Mouse (Mus musculus): Measurements from ENCODE around the gene Zfp786. TPM values are rescaled to one million over a fixed set of nuclear protein-coding genes. Genes with fewer than 3 reads are reported as not detected.
"Not testable (repeated sequence)": the region's sequence is repeated elsewhere in the genome, so short reads cannot be mapped to it uniquely, and the experiment has no call there.

The Zfp786 gene
- 6.9 and 8.5 TPM in 2 replicates for polyA plus RNA-seq (2016; fragmentation: Nextera tagmentation; extraction: Ambion mirVana)

- DNase-seq (ENCODE audit: low spot score) = peak; percentile 92
- peak within 1 kb of the TSS; percentile 80 for H3K4me3 ChIP-seq
- peak within 1 kb of the TSS; percentile 95 for H3K27ac ChIP-seq (replicated peaks)
- H3K27me3 ChIP-seq (ENCODE audit: low read depth, poor library complexity, severe bottlenecking) = no peaks in the 10 kb centered on the region
- H3K4me1 ChIP-seq = peaks cover 17% of the 10 kb centered on the region
- WGBS = 2% methylated on average over 64 of the region's 64 CpGs
- no peaks in the 10 kb centered on the region for H3K9me3 ChIP-seq (replicated peaks)
- H3K36me3 ChIP-seq = peaks cover 8% of the 10 kb centered on the region; the same call in 1 of the 2 replicates
These were observed at the start of gene Zfp786 for GRCm38 (mm10) chr6:47830104-47831078. Zfp786 (minus strand) TSS chr6:47830867.

DNA sequence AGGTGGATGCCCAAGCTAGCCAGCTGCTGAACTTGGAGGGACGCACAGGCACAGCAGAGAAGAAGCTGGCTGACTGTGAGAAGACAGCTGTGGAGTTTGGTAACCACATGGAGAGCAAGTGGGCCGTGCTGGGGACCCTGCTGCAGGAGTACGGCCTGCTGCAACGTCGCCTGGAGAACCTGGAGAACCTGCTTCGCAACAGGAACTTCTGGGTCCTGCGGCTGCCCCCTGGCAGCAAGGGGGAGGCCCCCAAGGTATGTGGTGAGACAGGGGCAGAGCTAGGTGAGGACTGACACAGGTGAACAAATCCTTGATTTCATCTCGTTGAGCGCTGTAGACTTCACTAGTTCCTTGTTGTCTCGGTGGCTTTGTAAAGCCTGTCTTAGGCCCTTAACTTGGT, 49.5 kb upstream of the Zfp786 start:
- no peak overlapping the region for H3K27ac ChIP-seq (replicated peaks)
- peaks cover 21% of the 10 kb centered on the region for H3K4me1 ChIP-seq
- peaks cover 60% of the 10 kb centered on the region for H3K36me3 ChIP-seq
- no peak for DNase-seq (ENCODE audit: low spot score)
- no peaks in the 10 kb centered on the region for H3K27me3 ChIP-seq (ENCODE audit: low read depth, poor library complexity, severe bottlenecking)
- 97% methylated on average over 10 of the region's 10 CpGs for WGBS
- no peak overlapping the region for H3K4me3 ChIP-seq
- no peaks in the 10 kb centered on the region for H3K9me3 ChIP-seq (replicated peaks)

DNA sequence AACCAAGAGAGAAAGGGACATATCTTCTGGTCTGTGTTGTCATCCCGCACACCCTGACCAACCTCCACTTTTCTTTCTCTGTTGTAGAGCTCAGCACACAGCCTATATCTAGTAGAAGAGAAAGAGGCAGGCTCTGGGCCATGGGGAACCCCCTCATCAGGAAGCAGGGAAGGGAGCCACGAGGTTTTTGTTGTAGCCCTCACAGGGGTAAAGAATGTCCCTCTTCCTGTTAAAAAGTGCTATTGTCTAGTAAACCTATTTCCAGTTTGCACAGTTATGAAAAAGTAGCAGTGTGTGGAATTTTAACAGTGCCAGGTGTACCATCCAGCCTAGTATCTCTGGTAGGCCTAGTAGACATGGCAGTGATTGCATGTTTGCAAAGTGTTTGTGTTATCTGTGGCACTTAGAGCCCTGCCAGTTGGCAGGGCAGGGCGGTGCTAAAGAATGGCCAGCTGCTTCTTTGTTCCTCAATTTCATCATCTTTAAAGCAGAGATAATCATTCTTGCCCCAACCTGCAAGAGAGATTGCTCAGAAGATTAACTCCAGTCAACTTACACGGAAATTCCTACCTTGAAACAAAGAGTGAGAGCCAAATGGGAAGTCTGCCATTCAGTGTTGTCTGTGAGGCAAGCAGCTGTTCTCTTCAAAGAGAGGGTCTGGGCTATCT, 48.5 kb upstream of the Zfp786 start:
- Histone ChIP-seq H3K27me3 (ENCODE audit: low read depth, poor library complexity, severe bottlenecking) (no peaks in the 10 kb centered on the region), H3K9me3 (replicated peaks) (no peaks in the 10 kb centered on the region), H3K27ac (replicated peaks) (peak overlapping the region; percentile 97), H3K4me1 (peaks cover 21% of the 10 kb centered on the region), H3K36me3 (peaks cover 50% of the 10 kb centered on the region), H3K4me3 (peak overlapping the region; percentile 84)
- WGBS = 85% methylated on average over 4 of the region's 4 CpGs
- no peak for DNase-seq (ENCODE audit: low spot score)

- WGBS = 51% methylated on average over 3 of the region's 3 CpGs
- DNase-seq (ENCODE audit: low spot score) = peak; percentile 14
These were observed 47.9 kb upstream of the Zfp786 start for GRCm38 (mm10) chr6:47878593-47878992.

GRCm38 (mm10) chr6:47878133-47878514, 47.5 kb upstream of the Zfp786 start:
- DNase-seq (ENCODE audit: low spot score) = no peak
- WGBS = 2% methylated on average over 11 of the region's 11 CpGs
- H3K9me3 ChIP-seq (replicated peaks) = no peaks in the 10 kb centered on the region

More at GRCm38 (mm10) chr6:47878593-47878992, 47.9 kb upstream of the Zfp786 start:
- Histone ChIP-seq H3K36me3 (peaks cover 44% of the 10 kb centered on the region), H3K9me3 (replicated peaks) (no peaks in the 10 kb centered on the region), H3K4me1 (peaks cover 21% of the 10 kb centered on the region), H3K27ac (replicated peaks) (peak overlapping the region; percentile 97), H3K4me3 (peak overlapping the region; percentile 84), H3K27me3 (ENCODE audit: low read depth, poor library complexity, severe bottlenecking) (no peaks in the 10 kb centered on the region)

DNA sequence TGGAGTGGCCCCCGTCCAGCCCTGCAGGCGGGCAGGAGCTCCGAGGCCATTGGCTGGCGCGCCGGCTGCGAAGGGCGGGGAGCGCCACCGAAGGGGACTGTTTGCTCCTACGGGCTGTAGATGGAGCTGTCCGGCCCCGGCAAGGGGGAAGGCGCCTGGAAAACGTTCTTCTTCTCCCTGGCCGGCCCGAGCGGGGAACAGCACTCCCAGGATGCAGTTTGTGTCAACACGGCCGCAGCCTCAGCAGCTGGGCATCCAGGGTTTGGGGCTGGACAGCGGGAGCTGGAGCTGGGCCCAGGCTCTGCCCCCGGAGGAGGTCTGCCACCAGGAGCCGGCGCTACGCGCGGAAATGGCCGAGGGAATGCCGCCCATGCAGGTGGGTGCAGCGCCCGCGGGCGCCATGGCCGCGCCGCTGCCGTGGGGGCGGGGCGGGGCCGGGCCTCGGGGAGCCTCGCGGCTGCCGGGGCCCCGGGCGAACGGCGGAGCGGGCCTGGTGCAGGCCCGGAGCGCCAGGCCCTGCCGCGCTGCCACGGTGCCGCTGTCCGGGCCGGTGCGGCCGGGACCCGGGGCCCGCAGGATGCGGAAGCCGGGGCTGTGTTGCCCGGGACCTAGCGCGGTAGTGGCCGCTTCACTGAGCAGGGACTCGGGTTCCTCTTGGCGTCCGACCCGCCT, 46.9 kb upstream of the Zfp786 start:
- peak; percentile 94 for DNase-seq (ENCODE audit: low spot score)
- WGBS = under 1% methylated on average over 69 of the region's 71 CpGs
- Histone ChIP-seq H3K4me3 (peak overlapping the region; percentile 84), H3K27ac (replicated peaks) (peak overlapping the region; percentile 97), H3K4me1 (peaks cover 21% of the 10 kb centered on the region), H3K27me3 (ENCODE audit: low read depth, poor library complexity, severe bottlenecking) (no peaks in the 10 kb centered on the region), H3K9me3 (replicated peaks) (no peaks in the 10 kb centered on the region), H3K36me3 (peaks cover 34% of the 10 kb centered on the region)

More at GRCm38 (mm10) chr6:47878133-47878514, 47.5 kb upstream of the Zfp786 start:
- Histone ChIP-seq H3K27ac (replicated peaks) (peak overlapping the region; percentile 97), H3K4me3 (peak overlapping the region; percentile 84), H3K4me1 (peaks cover 21% of the 10 kb centered on the region), H3K36me3 (peaks cover 39% of the 10 kb centered on the region), H3K27me3 (ENCODE audit: low read depth, poor library complexity, severe bottlenecking) (no peaks in the 10 kb centered on the region)

DNA sequence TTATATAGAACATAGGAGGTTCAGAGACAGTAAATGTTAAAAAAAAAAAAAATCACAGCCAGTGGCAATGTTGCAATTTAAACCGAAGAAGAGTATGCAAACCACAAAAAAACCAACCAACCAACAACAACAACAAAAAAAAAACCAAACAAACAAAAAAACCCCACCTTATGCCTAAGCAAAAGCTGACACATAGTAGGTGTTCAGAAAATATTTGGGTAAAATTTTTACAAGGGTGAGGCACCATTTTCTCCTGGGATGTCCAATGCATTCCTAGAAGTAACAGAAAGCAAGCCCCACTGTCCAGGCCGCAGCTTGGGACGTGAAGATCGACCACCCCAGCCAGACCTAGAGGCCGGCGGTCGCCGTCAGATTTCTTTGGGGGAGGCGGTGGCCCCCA, 46.4 kb upstream of the Zfp786 start, which contains the start of gene Zfp282:
Gene Zfp282 (plus strand): TSS at position 147 of the 400 bp plus-strand sequence.
- no peaks in the 10 kb centered on the region for H3K9me3 ChIP-seq (replicated peaks)
- 6% methylated on average over 9 of the region's 9 CpGs for WGBS
- no peak for DNase-seq (ENCODE audit: low spot score)
- H3K4me1 ChIP-seq = peaks cover 21% of the 10 kb centered on the region
- peaks cover 29% of the 10 kb centered on the region for H3K36me3 ChIP-seq
- H3K4me3 ChIP-seq = peak within 1 kb of the TSS; percentile 84
- no peaks in the 10 kb centered on the region for H3K27me3 ChIP-seq (ENCODE audit: low read depth, poor library complexity, severe bottlenecking)
- H3K27ac ChIP-seq (replicated peaks) = peak within 1 kb of the TSS; percentile 97

GRCm38 (mm10) chr6:47872266-47872665, 41.6 kb upstream of the Zfp786 start:
- no peak for DNase-seq (ENCODE audit: low spot score)
- Histone ChIP-seq H3K36me3 (peaks cover 9% of the 10 kb centered on the region), H3K27ac (replicated peaks) (no peak overlapping the region), H3K4me3 (no peak overlapping the region), H3K9me3 (replicated peaks) (no peaks in the 10 kb centered on the region), H3K4me1 (0 out of 2 replicates have a peak, but pooled peaks cover 2% of the 10 kb centered on the region), H3K27me3 (ENCODE audit: low read depth, poor library complexity, severe bottlenecking) (no peaks in the 10 kb centered on the region)
- WGBS = 87% methylated on average over 5 of the region's 5 CpGs

DNA sequence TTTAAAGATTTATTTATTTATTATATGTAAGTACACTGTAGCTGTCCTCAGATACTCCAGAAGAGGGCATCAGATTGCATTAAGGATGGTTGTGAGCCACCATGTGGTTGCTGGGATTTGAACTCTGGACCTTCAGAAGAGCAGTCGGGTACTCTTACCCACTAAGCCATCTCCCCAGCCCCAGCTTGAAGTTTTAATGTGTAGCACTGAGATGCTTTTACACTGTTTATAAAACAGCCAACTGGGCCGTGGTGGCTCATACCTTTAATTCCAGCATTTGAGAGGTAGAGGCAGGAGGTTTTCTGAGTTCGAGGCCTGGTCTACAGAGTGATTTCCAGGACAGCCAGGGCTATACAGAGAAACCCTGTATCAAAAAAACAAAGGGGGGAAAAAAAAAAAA, 27.1 kb upstream of the Zfp786 start:
- not testable (repeated sequence) for H3K27ac ChIP-seq (replicated peaks); H3K9me3 ChIP-seq (replicated peaks); H3K27me3 ChIP-seq (ENCODE audit: low read depth, poor library complexity, severe bottlenecking); H3K4me3 ChIP-seq; DNase-seq (ENCODE audit: low spot score); H3K4me1 ChIP-seq
- WGBS = 90% methylated on average over 3 of the region's 3 CpGs
- peaks cover 41% of the 10 kb centered on the region for H3K36me3 ChIP-seq

- Histone ChIP-seq H3K4me1 (no peaks in the 10 kb centered on the region), H3K27ac (replicated peaks) (no peak overlapping the region), H3K36me3 (peaks cover 39% of the 10 kb centered on the region), H3K27me3 (ENCODE audit: low read depth, poor library complexity, severe bottlenecking) (no peaks in the 10 kb centered on the region), H3K4me3 (no peak overlapping the region), H3K9me3 (replicated peaks) (no peaks in the 10 kb centered on the region)
- DNase-seq (ENCODE audit: low spot score) = no peak
- 93% methylated on average over 6 of the region's 6 CpGs for WGBS
These were observed 26.6 kb upstream of the Zfp786 start for GRCm38 (mm10) chr6:47857241-47857640.

GRCm38 (mm10) chr6:47845779-47846178, 15.1 kb upstream of the Zfp786 start:
- H3K36me3 ChIP-seq = peaks cover 17% of the 10 kb centered on the region
- no peaks in the 10 kb centered on the region for H3K4me1 ChIP-seq
- no peak for DNase-seq (ENCODE audit: low spot score)

DNA sequence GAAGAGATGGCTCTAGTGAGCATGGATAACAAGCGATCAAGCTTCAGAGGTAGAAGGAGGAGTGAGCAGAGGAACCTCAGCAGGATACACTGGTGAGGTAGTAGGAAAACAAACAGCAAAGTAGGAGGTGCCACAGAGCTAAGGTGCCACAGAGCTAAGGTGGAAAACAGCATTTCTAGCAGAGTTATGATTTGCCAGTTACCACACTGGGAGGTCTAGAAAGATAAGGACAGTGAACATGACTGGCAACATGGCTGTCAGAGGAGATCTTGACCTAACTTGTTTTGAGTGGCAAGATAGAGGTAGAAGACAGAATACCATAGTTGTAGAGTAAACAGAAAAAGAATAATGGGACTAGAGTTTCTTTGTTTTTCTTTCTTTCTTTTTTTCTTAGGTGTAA, 11.7 kb upstream of the Zfp786 start:
- peaks cover 23% of the 10 kb centered on the region for H3K36me3 ChIP-seq
- no peak for DNase-seq (ENCODE audit: low spot score)
- no peaks in the 10 kb centered on the region for H3K27me3 ChIP-seq (ENCODE audit: low read depth, poor library complexity, severe bottlenecking)
- H3K4me1 ChIP-seq = no peaks in the 10 kb centered on the region
- H3K9me3 ChIP-seq (replicated peaks) = no peaks in the 10 kb centered on the region
- WGBS = 92% methylated on average over 1 of the region's 1 CpGs
- no peak overlapping the region for H3K4me3 ChIP-seq
- no peak overlapping the region for H3K27ac ChIP-seq (replicated peaks)

More at GRCm38 (mm10) chr6:47845779-47846178, 15.1 kb upstream of the Zfp786 start:
- no peaks in the 10 kb centered on the region for H3K9me3 ChIP-seq (replicated peaks)
- no peak overlapping the region for H3K27ac ChIP-seq (replicated peaks)
- H3K4me3 ChIP-seq = no peak overlapping the region
- H3K27me3 ChIP-seq (ENCODE audit: low read depth, poor library complexity, severe bottlenecking) = no peaks in the 10 kb centered on the region
